Mouse (Mus musculus) embryonic facial prominence, embryonic 13.5 days (tissue): Measurements from ENCODE around the gene Ccdc8. TPM values are rescaled to one million over a fixed set of nuclear protein-coding genes. Genes with fewer than 3 reads are reported as not detected.
"Not testable (repeated sequence)": the region's sequence is repeated elsewhere in the genome, so short reads cannot be mapped to it uniquely, and the experiment has no call there.

Experiments used
- ATAC-seq: fragments of 200-750 bp; cut with Nextera tagmentation; 2 replicates; pipeline ENCODE4 v1.8.0; 2017; ENCODE audit warnings: low read depth; ENCODE audit not compliant: insufficient number of reproducible peaks, insufficient read depth, low FRiP score, low TSS enrichment
- H3K27ac ChIP-seq: fragments of 300-500 bp; sonication (generic); 2 replicates; pipeline ENCODE4 v1.5.1; 2015; ENCODE audit warnings: moderate library complexity, mild to moderate bottlenecking, inconsistent platforms
- H3K27me3 ChIP-seq: fragments of 300-500 bp; sonication (generic); 2 replicates; pipeline ENCODE4 v1.6.1; 2015; ENCODE audit warnings: mild to moderate bottlenecking, inconsistent platforms
- H3K36me3 ChIP-seq: fragments of 300-500 bp; sonication (generic); 2 replicates; pipeline ENCODE4 v1.6.1; 2015; ENCODE audit warnings: mild to moderate bottlenecking, inconsistent platforms
- H3K4me1 ChIP-seq: fragments of 300-500 bp; sonication (generic); 2 replicates; pipeline ENCODE4 v1.6.1; 2015; ENCODE audit warnings: inconsistent platforms
- H3K4me2 ChIP-seq: fragments of 300-500 bp; sonication (generic); 2 replicates; pipeline ENCODE4 v1.6.1; 2015; ENCODE audit warnings: moderate library complexity, mild to moderate bottlenecking, inconsistent platforms
- H3K4me3 ChIP-seq: fragments of 300-500 bp; sonication (generic); 2 replicates; pipeline ENCODE4 v1.5.1; 2015; ENCODE audit warnings: mild to moderate bottlenecking, inconsistent platforms
- H3K9ac ChIP-seq: fragments of 300-500 bp; sonication (generic); 2 replicates; pipeline ENCODE4 v1.6.1; 2015; ENCODE audit warnings: mild to moderate bottlenecking, inconsistent platforms
- H3K9me3 ChIP-seq: fragments of 300-500 bp; sonication (generic); 2 replicates; pipeline ENCODE4 v1.6.1; 2016; ENCODE audit warnings: inconsistent platforms
- WGBS: fragments of 180-500 bp; shearing (Covaris S2); methylation state at CpG from one replicate; pipeline ENCODE4 v1.1.7; 2015; ENCODE audit warnings: mixed read lengths; 5-methylcytosine and 5-hydroxymethylcytosine counted together
- polyA plus RNA-seq: library from polyadenylated mRNA; unstranded; fragments of >200 nt; fragmentation: Nextera tagmentation; extraction: Ambion mirVana; gene quantifications from 2 replicates; pipeline ENCODE4 v1.2.1, GENCODE M21; 2015

Ccdc8 gene
- polyA plus RNA-seq, 1 experiment from 2014 or later = 22.1 TPM

DNA sequence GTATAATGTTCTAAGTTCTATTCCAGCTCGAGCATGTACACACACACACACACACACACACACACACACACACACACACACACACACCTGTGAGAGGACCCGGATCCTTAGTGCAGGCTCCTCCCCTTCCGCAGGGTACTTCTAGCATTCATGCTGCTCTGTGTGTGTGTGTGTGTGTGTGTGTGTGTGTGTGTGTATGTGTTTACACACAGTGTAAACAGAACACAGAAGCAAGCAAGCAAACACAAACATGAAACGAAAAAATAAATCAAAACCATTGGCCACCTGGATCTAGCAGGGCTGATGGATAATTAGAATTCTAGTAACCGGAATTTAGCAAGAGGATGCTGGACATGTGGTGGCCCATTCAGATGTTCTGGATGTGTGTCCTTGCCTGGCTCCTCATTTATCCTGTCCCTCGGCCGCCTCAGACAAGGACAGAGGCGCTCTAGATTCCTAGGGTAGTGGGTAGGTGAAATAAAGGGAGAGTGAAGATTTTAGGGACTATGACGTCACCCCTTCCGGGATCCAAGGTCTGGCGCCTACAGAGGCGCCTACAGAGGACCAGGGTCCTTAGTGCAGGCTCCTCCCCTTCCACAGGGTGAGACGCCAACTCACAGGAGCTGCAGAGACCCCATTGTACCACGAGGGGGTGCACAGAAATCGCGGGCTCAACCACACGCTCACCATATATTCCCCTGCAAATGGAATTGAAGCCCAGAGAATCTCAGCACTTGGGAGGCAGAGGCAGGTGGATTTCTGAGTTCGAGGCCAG is 41.5 kb upstream of the Ccdc8 start:
- no peaks in the 10 kb centered on the region for H3K36me3 ChIP-seq
- no peak overlapping the region for H3K4me3 ChIP-seq
- H3K4me1 ChIP-seq = peaks cover 46% of the 10 kb centered on the region
- no peak overlapping the region for H3K27ac ChIP-seq
- peak overlapping the region; percentile 24; the same call in 1 of the 2 replicates for H3K4me2 ChIP-seq
- peak; percentile 28; the same call in 1 of the 2 replicates for ATAC-seq
- peaks cover 38% of the 10 kb centered on the region for H3K27me3 ChIP-seq
- WGBS = 24% methylated on average over 18 of the region's 18 CpGs
- no peaks in the 10 kb centered on the region; the same call in 1 of the 2 replicates for H3K9me3 ChIP-seq
- H3K9ac ChIP-seq = no peak overlapping the region

DNA sequence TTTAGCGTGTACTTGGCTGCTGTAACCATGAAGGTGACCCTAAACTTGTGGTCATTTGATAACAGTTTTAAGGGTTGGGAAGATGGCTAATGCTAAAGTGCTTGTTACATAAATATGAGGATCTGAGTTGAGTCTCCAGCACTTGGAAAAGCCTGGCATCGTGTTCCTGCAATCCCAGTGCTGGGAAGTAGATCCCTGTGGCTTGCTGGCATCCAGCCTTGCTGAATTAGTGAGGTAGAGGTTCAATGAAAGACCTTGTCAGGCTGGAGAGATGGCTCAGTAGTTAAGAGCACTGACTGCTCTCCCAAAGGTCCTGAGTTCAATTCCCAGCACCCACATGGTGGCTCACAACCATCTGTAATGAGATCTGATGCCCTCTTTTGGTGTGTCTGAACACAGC is 38.7 kb upstream of the Ccdc8 start:
- not testable (repeated sequence) for H3K9me3 ChIP-seq, H3K9ac ChIP-seq, H3K27ac ChIP-seq, H3K4me2 ChIP-seq, H3K36me3 ChIP-seq, ATAC-seq, H3K4me3 ChIP-seq
- peaks cover 11% of the 10 kb centered on the region for H3K27me3 ChIP-seq
- 57% methylated on average over 2 of the region's 2 CpGs for WGBS
- H3K4me1 ChIP-seq = peaks cover 21% of the 10 kb centered on the region

DNA sequence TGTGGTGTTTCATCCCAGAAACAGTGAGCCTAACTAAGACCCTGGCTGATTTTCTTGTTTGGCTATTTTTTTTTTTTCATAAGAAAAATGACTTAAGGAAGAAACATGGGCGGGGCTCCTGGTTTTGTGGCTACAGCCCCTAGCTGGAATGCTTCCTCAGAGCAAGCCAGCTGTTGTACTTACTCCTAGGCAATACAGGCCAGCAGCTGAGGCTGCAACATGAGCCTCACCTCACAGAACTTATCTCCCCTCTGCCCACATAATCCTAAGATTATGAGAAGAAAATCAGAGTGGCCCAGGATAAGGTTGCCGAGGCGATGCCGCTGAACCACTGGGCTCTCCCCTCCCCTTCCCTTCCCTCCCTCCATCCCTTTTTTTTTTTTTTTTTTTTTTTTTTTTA is 36.8 kb upstream of the Ccdc8 start:
- H3K9ac ChIP-seq = no peak overlapping the region

GRCm38 (mm10) chr7:16956410-16957265 is 35.9 kb upstream of the Ccdc8 start:
- Histone ChIP-seq H3K4me3 (no peak overlapping the region), H3K9ac (no peak overlapping the region), H3K27ac (no peak overlapping the region), H3K36me3 (no peaks in the 10 kb centered on the region), H3K4me2 (no peak overlapping the region), H3K9me3 (no peaks in the 10 kb centered on the region; the same call in 1 of the 2 replicates), H3K4me1 (0 out of 2 replicates have a peak, but pooled peaks cover 5% of the 10 kb centered on the region), H3K27me3 (peaks cover 6% of the 10 kb centered on the region)
- ATAC-seq = no peak
- WGBS = 61% methylated on average over 15 of the region's 15 CpGs

More for the DNA sequence above, 36.8 kb upstream of the Ccdc8 start:
- Histone ChIP-seq H3K4me3 (no peak overlapping the region), H3K36me3 (no peaks in the 10 kb centered on the region), H3K4me2 (no peak overlapping the region), H3K9me3 (no peaks in the 10 kb centered on the region; the same call in 1 of the 2 replicates), H3K4me1 (peaks cover 8% of the 10 kb centered on the region; the same call in 1 of the 2 replicates), H3K27me3 (peaks cover 6% of the 10 kb centered on the region), H3K27ac (no peak overlapping the region)
- no peak for ATAC-seq
- WGBS = 76% methylated on average over 4 of the region's 4 CpGs

DNA sequence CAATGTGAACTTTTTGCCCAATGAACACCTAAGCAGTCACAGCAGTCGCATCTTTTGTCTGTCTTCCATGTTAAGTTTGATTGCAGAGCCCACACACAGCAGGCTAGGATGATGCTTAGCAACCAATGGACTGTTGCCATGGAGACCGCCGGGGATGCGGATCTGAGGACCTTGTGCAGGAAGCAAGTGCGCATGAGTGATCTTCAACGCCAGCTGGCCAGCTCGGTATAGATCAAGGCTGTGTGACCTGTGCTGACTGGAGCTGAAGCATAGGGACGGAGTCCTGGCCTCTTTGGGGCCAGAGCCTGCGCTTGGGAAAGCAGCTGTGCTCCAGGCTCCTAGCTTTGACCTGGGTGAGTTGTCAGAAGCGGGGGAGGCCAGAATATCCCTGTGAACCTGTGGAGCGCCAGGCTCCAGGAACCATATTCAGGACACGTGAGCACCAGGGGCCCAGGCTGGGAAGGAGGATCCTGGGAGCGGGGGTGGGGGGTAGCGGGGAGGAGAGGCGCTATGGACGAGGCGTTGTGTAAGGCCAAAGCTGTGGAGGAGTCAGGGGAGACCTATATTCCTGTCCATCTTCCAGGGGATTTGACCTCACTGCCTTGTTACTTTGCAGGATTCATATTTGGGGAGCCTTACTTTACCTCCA is 32.8 kb upstream of the Ccdc8 start, which contains the start of gene Pnmal1:
Gene Pnmal1 (plus strand): TSS at position 141 of the 649 bp plus-strand sequence.
- Histone ChIP-seq H3K9ac (peak within 1 kb of the TSS; percentile 36; the same call in 1 of the 2 replicates), H3K27ac (no peak within 1 kb of the TSS), H3K27me3 (peaks cover 6% of the 10 kb centered on the region), H3K4me1 (0 out of 2 replicates have a peak, but pooled peaks cover 5% of the 10 kb centered on the region), H3K4me3 (peak within 1 kb of the TSS; percentile 6; the same call in 1 of the 2 replicates), H3K9me3 (no peaks in the 10 kb centered on the region; the same call in 1 of the 2 replicates), H3K36me3 (no peaks in the 10 kb centered on the region), H3K4me2 (peak within 1 kb of the TSS; percentile 24; the same call in 1 of the 2 replicates)
- WGBS = 30% methylated on average over 17 of the region's 17 CpGs
- ATAC-seq = no peak

- Histone ChIP-seq H3K4me1 (0 out of 2 replicates have a peak, but pooled peaks cover 5% of the 10 kb centered on the region), H3K27ac (no peak overlapping the region), H3K9ac (no peak overlapping the region), H3K4me2 (no peak overlapping the region), H3K36me3 (no peaks in the 10 kb centered on the region), H3K9me3 (no peaks in the 10 kb centered on the region), H3K4me3 (no peak overlapping the region), H3K27me3 (peaks cover 6% of the 10 kb centered on the region)
- ATAC-seq = no peak
- 74% methylated on average over 5 of the region's 5 CpGs for WGBS
These were observed 30.8 kb upstream of the Ccdc8 start for GRCm38 (mm10) chr7:16961678-16962077.

- ATAC-seq = no peak
These were observed 24.1 kb upstream of the Ccdc8 start for GRCm38 (mm10) chr7:16968414-16968813.

GRCm38 (mm10) chr7:16971160-16971559 is 21.3 kb upstream of the Ccdc8 start:
- Histone ChIP-seq H3K9me3 (no peaks in the 10 kb centered on the region), H3K4me3 (no peak overlapping the region), H3K9ac (no peak overlapping the region), H3K27ac (no peak overlapping the region), H3K36me3 (no peaks in the 10 kb centered on the region), H3K27me3 (no peaks in the 10 kb centered on the region), H3K4me2 (no peak overlapping the region), H3K4me1 (no peaks in the 10 kb centered on the region)
- 80% methylated on average over 3 of the region's 3 CpGs for WGBS
- no peak for ATAC-seq

More at GRCm38 (mm10) chr7:16968414-16968813, 24.1 kb upstream of the Ccdc8 start:
- H3K27me3 ChIP-seq = no peaks in the 10 kb centered on the region
- no peaks in the 10 kb centered on the region for H3K4me1 ChIP-seq
- H3K4me2 ChIP-seq = no peak overlapping the region
- 87% methylated on average over 6 of the region's 6 CpGs for WGBS
- no peak overlapping the region for H3K4me3 ChIP-seq
- H3K27ac ChIP-seq = no peak overlapping the region
- no peak overlapping the region for H3K9ac ChIP-seq
- H3K9me3 ChIP-seq = no peaks in the 10 kb centered on the region
- no peaks in the 10 kb centered on the region for H3K36me3 ChIP-seq

DNA sequence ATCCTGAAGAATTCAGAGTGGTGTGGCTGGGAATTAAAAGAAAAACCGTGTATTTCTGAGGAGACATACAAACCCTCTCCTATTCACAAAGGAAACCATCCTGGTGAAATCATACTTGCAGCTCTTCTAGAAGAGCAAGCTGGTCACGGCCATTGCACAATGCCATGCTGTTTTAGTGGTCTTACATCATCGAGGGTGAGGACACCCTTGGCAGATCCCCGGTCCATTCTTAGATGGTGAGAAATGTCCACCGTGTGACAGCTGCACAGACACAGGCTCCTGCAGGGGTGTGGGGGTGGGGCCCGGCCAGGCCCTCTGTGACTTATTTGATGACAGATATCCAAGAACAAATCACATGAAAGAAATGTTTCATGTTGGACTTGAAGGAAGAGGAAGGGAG is 18.5 kb upstream of the Ccdc8 start:
- no peak overlapping the region for H3K4me3 ChIP-seq
- 68% methylated on average over 6 of the region's 6 CpGs for WGBS
- no peak overlapping the region for H3K4me2 ChIP-seq
- H3K9ac ChIP-seq = no peak overlapping the region
- H3K27ac ChIP-seq = no peak overlapping the region
- no peaks in the 10 kb centered on the region for H3K9me3 ChIP-seq
- no peaks in the 10 kb centered on the region for H3K27me3 ChIP-seq
- H3K4me1 ChIP-seq = no peaks in the 10 kb centered on the region
- no peak for ATAC-seq
- H3K36me3 ChIP-seq = no peaks in the 10 kb centered on the region

DNA sequence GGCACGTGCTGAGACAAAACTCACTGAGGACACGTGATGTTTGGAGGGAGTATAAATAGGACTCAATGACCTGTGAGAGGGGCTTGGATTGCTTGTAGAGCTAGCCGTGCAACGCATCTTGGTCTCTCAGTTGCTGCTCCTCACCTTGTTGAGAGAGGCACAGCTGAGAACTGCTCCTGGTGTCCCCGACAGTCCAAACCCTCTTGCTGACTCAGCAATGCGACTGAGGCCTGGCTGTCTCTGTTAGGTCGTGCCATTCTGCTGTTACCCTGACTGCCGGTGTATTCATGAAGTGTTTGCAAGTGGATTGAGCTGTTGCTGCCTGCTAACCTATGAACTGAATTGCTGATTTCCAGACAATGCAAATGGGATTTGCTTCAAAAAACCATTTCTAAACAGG is 16.2 kb upstream of the Ccdc8 start:
- Histone ChIP-seq H3K4me1 (peaks cover 9% of the 10 kb centered on the region), H3K36me3 (no peaks in the 10 kb centered on the region), H3K27me3 (no peaks in the 10 kb centered on the region), H3K9ac (no peak overlapping the region), H3K4me2 (no peak overlapping the region), H3K9me3 (no peaks in the 10 kb centered on the region), H3K27ac (no peak overlapping the region), H3K4me3 (no peak overlapping the region)
- WGBS = 63% methylated on average over 8 of the region's 8 CpGs
- ATAC-seq = no peak

DNA sequence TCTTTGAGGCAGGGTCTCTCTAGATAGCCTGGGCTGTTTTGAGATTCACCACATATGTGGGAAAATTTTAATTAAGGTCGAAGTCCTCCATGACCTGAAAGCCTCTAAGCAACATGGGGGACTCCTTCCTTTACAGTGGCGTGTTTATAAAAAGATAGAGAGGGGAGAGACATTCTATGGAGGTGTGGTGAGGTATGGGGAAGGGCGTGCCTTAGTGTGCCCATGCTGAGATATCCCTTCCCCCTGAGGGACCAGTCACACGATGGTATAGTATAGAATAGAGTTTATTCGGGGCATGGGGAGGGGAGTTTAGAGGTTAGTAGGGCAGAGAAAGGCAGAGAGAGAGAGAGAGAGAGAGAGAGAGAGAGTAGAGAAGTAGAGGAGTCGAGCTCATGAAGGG is 14.3 kb upstream of the Ccdc8 start:
- H3K4me1 ChIP-seq = peaks cover 15% of the 10 kb centered on the region
- no peak overlapping the region for H3K9ac ChIP-seq
- no peak overlapping the region for H3K27ac ChIP-seq
- H3K4me3 ChIP-seq = no peak overlapping the region
- no peaks in the 10 kb centered on the region for H3K27me3 ChIP-seq
- H3K36me3 ChIP-seq = no peaks in the 10 kb centered on the region
- no peak for ATAC-seq
- no peaks in the 10 kb centered on the region for H3K9me3 ChIP-seq
- WGBS = 74% methylated on average over 6 of the region's 6 CpGs
- H3K4me2 ChIP-seq = no peak overlapping the region
